Mouse (Mus musculus) kidney, adult 2 months (tissue): ENCODE data around the gene Myo18b.

Source experiments
- CTCF ChIP-seq: fragments of 200-500 bp; conservative IDR thresholded peaks from 2 replicates; pipeline ENCODE4 v1.5.1; 2011; ENCODE audit warnings: low read depth, mild to moderate bottlenecking, control low read depth, low read length, moderate library complexity, mixed read lengths; ENCODE audit not compliant: insufficient read depth, insufficient read length
- POLR2A ChIP-seq: fragments of 200-500 bp; IDR thresholded peaks from one replicate; pipeline ENCODE4 v1.6.1; 2011; ENCODE audit warnings: low read depth, low read length, control low read depth

GRCm38 (mm10) chr5:112728432-112728831 is 167.7 kb downstream of the Myo18b start:
- TF ChIP-seq CTCF (no peak), POLR2A (no peak)
